Mouse (Mus musculus): Measurements from ENCODE around the gene Mettl14. TPM values are rescaled to one million over a fixed set of nuclear protein-coding genes. Genes with fewer than 3 reads are reported as not detected.

Gene Mettl14
- polyA plus RNA-seq, 1 experiment from 2014 or later = 19.9 TPM

DNA sequence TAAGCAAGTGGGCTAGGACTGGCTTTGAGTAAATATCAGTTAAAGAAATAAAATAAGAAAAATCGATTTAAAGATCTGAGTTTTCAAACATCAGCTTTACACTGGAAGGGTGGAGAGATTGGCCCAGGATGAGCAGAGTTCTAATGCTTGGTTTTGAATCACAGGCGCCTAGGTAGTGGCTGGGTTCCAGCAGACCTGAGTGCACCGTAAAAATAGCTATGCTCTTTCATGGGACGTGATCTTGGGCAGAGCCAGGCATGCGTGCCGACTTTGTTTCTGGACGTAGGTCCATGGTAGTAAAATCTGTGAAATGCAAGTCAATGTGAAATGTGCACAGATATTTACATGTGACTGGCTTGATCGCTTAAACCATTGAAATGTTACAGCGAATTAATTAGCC is 31.5 kb downstream of the Mettl14 start:
- H3K4me2 ChIP-seq = no peak overlapping the region
- no peaks in the 10 kb centered on the region for H3K4me1 ChIP-seq
- no peaks in the 10 kb centered on the region for H3K27me3 ChIP-seq (replicated peaks)
- no peak overlapping the region for H3K27ac ChIP-seq (replicated peaks)
- 89% methylated on average over 9 of the region's 9 CpGs for WGBS
- H3K9me3 ChIP-seq (replicated peaks) = no peaks in the 10 kb centered on the region
- no peak overlapping the region for H3K9ac ChIP-seq (replicated peaks)
- ATAC-seq (ENCODE audit: low FRiP score) = no peak
- H3K36me3 ChIP-seq = no peaks in the 10 kb centered on the region
- no peak overlapping the region for H3K4me3 ChIP-seq (replicated peaks)

- Histone ChIP-seq H3K4me2 (no peak overlapping the region), H3K27ac (replicated peaks) (no peak overlapping the region), H3K4me3 (replicated peaks) (no peak overlapping the region), H3K9me3 (replicated peaks) (no peaks in the 10 kb centered on the region), H3K4me1 (no peaks in the 10 kb centered on the region), H3K9ac (replicated peaks) (no peak overlapping the region), H3K36me3 (no peaks in the 10 kb centered on the region), H3K27me3 (replicated peaks) (no peaks in the 10 kb centered on the region)
- 0 out of 2 replicates have a peak, but pooled peaks have one; percentile 21 for ATAC-seq (ENCODE audit: low FRiP score)
- 91% methylated on average over 12 of the region's 12 CpGs for WGBS
Measured at GRCm38 (mm10) chr3:123353661-123354060, 32.2 kb downstream of the Mettl14 start.

DNA sequence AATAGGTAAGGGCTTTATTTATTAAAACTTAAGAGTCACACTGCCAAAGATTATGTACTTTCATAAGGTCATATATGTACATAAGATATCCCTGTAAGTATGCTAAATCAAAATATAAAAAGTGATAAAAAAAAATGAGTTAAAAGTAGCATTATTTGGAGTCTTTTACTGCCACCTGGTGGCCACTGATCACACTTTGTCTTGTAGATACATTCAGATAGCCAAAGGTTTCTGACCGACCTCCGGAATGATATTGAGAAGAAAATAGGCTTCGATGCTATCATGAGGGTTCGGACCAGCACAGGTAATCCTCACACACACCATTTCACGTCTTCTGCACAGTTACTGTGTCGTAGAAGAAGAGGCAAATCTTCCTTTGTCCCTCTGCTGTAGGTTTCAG is 32.7 kb downstream of the Mettl14 start:
- 73% methylated on average over 6 of the region's 6 CpGs for WGBS
- no peaks in the 10 kb centered on the region for H3K4me1 ChIP-seq
- no peak for ATAC-seq (ENCODE audit: low FRiP score)
- no peak overlapping the region for H3K27ac ChIP-seq (replicated peaks)
- H3K27me3 ChIP-seq (replicated peaks) = no peaks in the 10 kb centered on the region
- H3K9me3 ChIP-seq (replicated peaks) = no peaks in the 10 kb centered on the region
- H3K4me3 ChIP-seq (replicated peaks) = no peak overlapping the region
- H3K4me2 ChIP-seq = no peak overlapping the region
- no peak overlapping the region for H3K9ac ChIP-seq (replicated peaks)
- no peaks in the 10 kb centered on the region for H3K36me3 ChIP-seq

DNA sequence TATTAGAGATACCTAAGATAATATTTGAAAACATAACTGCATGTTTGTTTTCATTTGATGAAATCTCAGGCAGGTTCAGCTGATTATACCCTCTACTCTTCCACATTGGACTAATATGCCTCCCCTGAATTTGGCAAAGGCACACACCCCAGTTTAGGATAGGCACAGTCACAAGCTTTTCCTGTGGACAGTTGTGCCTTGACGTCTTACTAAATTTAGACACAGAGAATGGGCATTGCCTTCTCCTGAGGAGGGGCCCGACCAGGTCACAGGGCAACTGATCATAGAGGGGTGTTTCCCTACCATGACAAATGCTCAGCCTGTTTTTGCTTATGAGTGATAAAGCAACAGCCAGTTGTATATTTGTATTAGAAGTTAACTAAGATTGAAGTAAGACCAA is 34.4 kb downstream of the Mettl14 start:
- Histone ChIP-seq H3K27ac (replicated peaks) (no peak overlapping the region), H3K4me3 (replicated peaks) (no peak overlapping the region), H3K4me2 (no peak overlapping the region), H3K27me3 (replicated peaks) (no peaks in the 10 kb centered on the region), H3K9me3 (replicated peaks) (no peaks in the 10 kb centered on the region), H3K9ac (replicated peaks) (no peak overlapping the region), H3K4me1 (no peaks in the 10 kb centered on the region), H3K36me3 (no peaks in the 10 kb centered on the region)
- 90% methylated on average over 2 of the region's 2 CpGs for WGBS
- ATAC-seq (ENCODE audit: low FRiP score) = no peak

- Histone ChIP-seq H3K4me1 (no peaks in the 10 kb centered on the region), H3K27ac (replicated peaks) (no peak overlapping the region), H3K4me2 (no peak overlapping the region), H3K27me3 (replicated peaks) (no peaks in the 10 kb centered on the region), H3K4me3 (replicated peaks) (no peak overlapping the region), H3K9ac (replicated peaks) (no peak overlapping the region), H3K9me3 (replicated peaks) (no peaks in the 10 kb centered on the region), H3K36me3 (no peaks in the 10 kb centered on the region)
- WGBS = 86% methylated on average over 8 of the region's 8 CpGs
- no peak for ATAC-seq (ENCODE audit: low FRiP score)
Measured at GRCm38 (mm10) chr3:123350602-123351001, 35.3 kb downstream of the Mettl14 start.

GRCm38 (mm10) chr3:123348080-123348802 is 37.7 kb downstream of the Mettl14 start:
- Histone ChIP-seq H3K9me3 (replicated peaks) (no peaks in the 10 kb centered on the region), H3K27me3 (replicated peaks) (no peaks in the 10 kb centered on the region), H3K36me3 (no peaks in the 10 kb centered on the region), H3K4me1 (no peaks in the 10 kb centered on the region), H3K4me2 (no peak overlapping the region), H3K9ac (replicated peaks) (no peak overlapping the region), H3K27ac (replicated peaks) (no peak overlapping the region), H3K4me3 (replicated peaks) (no peak overlapping the region)
- 92% methylated on average over 12 of the region's 12 CpGs for WGBS
- no peak for ATAC-seq (ENCODE audit: low FRiP score)

DNA sequence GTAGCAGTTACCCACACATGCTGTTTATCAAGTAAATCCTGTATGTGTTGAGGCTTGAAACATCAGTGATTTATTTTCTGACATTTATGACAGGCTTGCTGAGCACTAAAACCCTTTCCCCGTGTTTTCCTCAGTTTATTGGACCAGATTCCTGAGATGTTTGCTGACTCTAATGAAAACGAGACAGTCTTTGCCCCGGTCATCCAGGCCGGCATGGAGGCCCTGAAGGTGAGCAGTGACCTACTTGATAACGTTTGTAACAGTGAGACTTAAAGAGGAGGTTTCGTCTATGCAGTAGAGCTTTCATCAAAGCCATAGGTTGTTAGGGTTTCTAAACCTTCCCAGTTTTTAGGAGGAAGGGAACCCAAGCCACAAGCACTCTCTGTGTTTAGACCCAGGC is 42.2 kb downstream of the Mettl14 start:
- H3K9me3 ChIP-seq (replicated peaks) = no peaks in the 10 kb centered on the region
- H3K4me1 ChIP-seq = peaks cover 3% of the 10 kb centered on the region; the same call in 1 of the 2 replicates
- no peak for ATAC-seq (ENCODE audit: low FRiP score)
- H3K27me3 ChIP-seq (replicated peaks) = no peaks in the 10 kb centered on the region
- no peak overlapping the region for H3K9ac ChIP-seq (replicated peaks)
- no peak overlapping the region for H3K4me2 ChIP-seq
- WGBS = 39% methylated on average over 6 of the region's 6 CpGs
- no peaks in the 10 kb centered on the region for H3K36me3 ChIP-seq
- H3K27ac ChIP-seq (replicated peaks) = no peak overlapping the region
- H3K4me3 ChIP-seq (replicated peaks) = no peak overlapping the region

GRCm38 (mm10) chr3:123341049-123341448 is 44.9 kb downstream of the Mettl14 start:
- 83% methylated on average over 2 of the region's 2 CpGs for WGBS
- Histone ChIP-seq H3K4me1 (peaks cover 4% of the 10 kb centered on the region; the same call in 1 of the 2 replicates), H3K9ac (replicated peaks) (no peak overlapping the region), H3K4me3 (replicated peaks) (no peak overlapping the region), H3K27ac (replicated peaks) (no peak overlapping the region), H3K4me2 (no peak overlapping the region), H3K36me3 (no peaks in the 10 kb centered on the region), H3K27me3 (replicated peaks) (no peaks in the 10 kb centered on the region), H3K9me3 (replicated peaks) (no peaks in the 10 kb centered on the region)
- no peak for ATAC-seq (ENCODE audit: low FRiP score)

DNA sequence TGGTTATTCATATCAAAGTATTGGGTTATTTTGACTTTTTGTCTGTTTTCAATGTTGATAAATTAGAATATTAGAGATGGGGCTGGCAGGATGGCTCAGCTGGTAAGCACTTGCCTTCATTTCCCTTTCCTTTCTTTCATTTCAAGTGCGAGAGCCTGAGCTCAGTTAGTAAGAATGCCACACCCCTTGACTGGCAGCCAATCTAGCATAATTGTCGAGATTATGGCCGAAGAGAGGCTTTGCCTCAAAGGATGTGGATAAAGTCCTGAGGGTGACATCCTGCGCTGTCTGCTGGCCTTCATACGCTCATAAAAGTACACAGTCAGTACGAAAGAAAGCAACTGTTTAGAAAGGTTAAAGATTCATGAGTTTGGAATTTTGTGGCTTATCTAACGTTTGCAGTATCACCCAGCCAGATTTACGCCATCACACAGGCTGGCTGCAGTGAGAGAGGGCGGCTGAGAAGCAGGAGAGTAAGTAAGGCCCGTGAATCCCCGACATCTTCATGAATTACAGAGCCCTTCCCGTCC is 47.2 kb downstream of the Mettl14 start:
- Histone ChIP-seq H3K27me3 (replicated peaks) (no peaks in the 10 kb centered on the region), H3K9me3 (replicated peaks) (no peaks in the 10 kb centered on the region), H3K4me2 (no peak overlapping the region), H3K4me1 (peaks cover 11% of the 10 kb centered on the region), H3K27ac (replicated peaks) (no peak overlapping the region), H3K9ac (replicated peaks) (no peak overlapping the region), H3K4me3 (replicated peaks) (no peak overlapping the region), H3K36me3 (no peaks in the 10 kb centered on the region)
- no peak for ATAC-seq (ENCODE audit: low FRiP score)
- WGBS = 65% methylated on average over 12 of the region's 12 CpGs

DNA sequence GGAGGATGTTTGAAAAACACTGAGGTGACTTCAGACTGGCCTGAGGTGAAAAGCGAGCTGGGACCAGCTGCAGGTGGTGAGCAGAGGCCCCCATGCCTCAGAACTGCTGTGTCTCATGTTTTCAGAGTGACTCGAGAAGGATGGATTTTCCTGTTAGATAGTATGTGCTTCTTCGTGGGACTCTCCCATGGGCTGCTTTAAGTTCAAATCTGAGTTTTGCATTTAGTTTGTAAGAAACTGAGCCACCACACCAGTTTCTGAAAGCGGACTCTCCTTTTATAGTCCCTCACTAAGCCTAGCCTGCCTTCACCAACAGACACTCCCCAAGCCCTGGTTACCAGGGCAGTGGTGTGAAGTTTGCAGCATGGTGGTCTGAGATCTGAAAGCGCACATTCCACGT is 48.1 kb downstream of the Mettl14 start:
- ATAC-seq (ENCODE audit: low FRiP score) = no peak
- 73% methylated on average over 6 of the region's 6 CpGs for WGBS

GRCm38 (mm10) chr3:123336951-123337350 is 49.0 kb downstream of the Mettl14 start:
- no peak overlapping the region for H3K4me2 ChIP-seq
- H3K36me3 ChIP-seq = no peaks in the 10 kb centered on the region
- no peak overlapping the region for H3K9ac ChIP-seq (replicated peaks)
- H3K9me3 ChIP-seq (replicated peaks) = no peaks in the 10 kb centered on the region
- no peak overlapping the region for H3K27ac ChIP-seq (replicated peaks)
- 80% methylated on average over 5 of the region's 5 CpGs for WGBS
- H3K4me1 ChIP-seq = peaks cover 11% of the 10 kb centered on the region
- no peaks in the 10 kb centered on the region for H3K27me3 ChIP-seq (replicated peaks)
- ATAC-seq (ENCODE audit: low FRiP score) = no peak
- H3K4me3 ChIP-seq (replicated peaks) = no peak overlapping the region

More for the DNA sequence above, 48.1 kb downstream of the Mettl14 start:
- Histone ChIP-seq H3K9ac (replicated peaks) (no peak overlapping the region), H3K27me3 (replicated peaks) (no peaks in the 10 kb centered on the region), H3K27ac (replicated peaks) (no peak overlapping the region), H3K4me2 (no peak overlapping the region), H3K4me1 (peaks cover 11% of the 10 kb centered on the region), H3K36me3 (no peaks in the 10 kb centered on the region), H3K9me3 (replicated peaks) (no peaks in the 10 kb centered on the region), H3K4me3 (replicated peaks) (no peak overlapping the region)

DNA sequence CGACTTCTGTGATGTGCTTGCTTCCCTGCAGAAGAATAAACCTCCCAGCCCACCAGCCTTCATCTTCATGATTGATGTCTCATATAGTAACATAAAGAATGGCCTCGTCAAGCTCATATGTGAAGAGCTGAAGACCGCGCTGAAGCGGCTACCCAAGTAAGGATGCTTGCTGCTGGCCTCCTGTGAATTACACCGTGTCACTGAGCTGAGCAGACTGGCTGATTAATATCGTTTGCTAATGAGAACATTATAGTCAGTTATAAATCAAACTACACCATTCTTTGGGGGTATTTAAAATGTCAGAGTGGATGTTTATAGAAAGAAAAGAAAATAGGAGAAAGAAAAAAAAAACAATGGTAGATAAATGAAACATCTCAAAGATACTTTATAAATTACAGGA is 49.5 kb downstream of the Mettl14 start:
- peaks cover 11% of the 10 kb centered on the region for H3K4me1 ChIP-seq
- no peak overlapping the region for H3K27ac ChIP-seq (replicated peaks)
- H3K4me2 ChIP-seq = no peak overlapping the region
- no peak overlapping the region for H3K9ac ChIP-seq (replicated peaks)
- ATAC-seq (ENCODE audit: low FRiP score) = no peak
- H3K4me3 ChIP-seq (replicated peaks) = no peak overlapping the region
- WGBS = 38% methylated on average over 7 of the region's 7 CpGs
- no peaks in the 10 kb centered on the region for H3K36me3 ChIP-seq
- H3K9me3 ChIP-seq (replicated peaks) = no peaks in the 10 kb centered on the region
- H3K27me3 ChIP-seq (replicated peaks) = no peaks in the 10 kb centered on the region

Measured in neural tube, embryonic 15.5 days (tissue).